Mouse (Mus musculus): ENCODE measurements around the gene Odf3l1.

The Odf3l1 gene

GRCm38 (mm10) chr9:56844644-56845043 is 19.8 kb downstream of the Odf3l1 start:
- DNase-seq (ENCODE audit: extremely low spot score, low spot score): no peak

- DNase-seq (ENCODE audit: extremely low spot score, low spot score): peak; percentile 68
Observed at GRCm38 (mm10) chr9:56843679-56844188, 20.7 kb downstream of the Odf3l1 start.

GRCm38 (mm10) chr9:56842303-56842719 is 22.2 kb downstream of the Odf3l1 start:
- DNase-seq (ENCODE audit: extremely low spot score, low spot score): peak; percentile 54

- DNase-seq (ENCODE audit: extremely low spot score, low spot score): no peak
Observed at GRCm38 (mm10) chr9:56841864-56842263, 22.6 kb downstream of the Odf3l1 start.

GRCm38 (mm10) chr9:56840721-56841120 is 23.8 kb downstream of the Odf3l1 start:
- no peak for DNase-seq (ENCODE audit: extremely low spot score, low spot score)

GRCm38 (mm10) chr9:56835152-56835551 is 29.3 kb downstream of the Odf3l1 start:
- DNase-seq (ENCODE audit: extremely low spot score, low spot score): no peak

- no peak for DNase-seq (ENCODE audit: extremely low spot score, low spot score)
Observed at GRCm38 (mm10) chr9:56832900-56833299, 31.6 kb downstream of the Odf3l1 start.

GRCm38 (mm10) chr9:56831904-56832303 is 32.6 kb downstream of the Odf3l1 start:
- no peak for DNase-seq (ENCODE audit: extremely low spot score, low spot score)

- DNase-seq (ENCODE audit: extremely low spot score, low spot score): no peak
Observed at GRCm38 (mm10) chr9:56830162-56830561, 34.3 kb downstream of the Odf3l1 start.

- DNase-seq (ENCODE audit: extremely low spot score, low spot score): no peak
Observed at GRCm38 (mm10) chr9:56828841-56829240, 35.6 kb downstream of the Odf3l1 start.

- DNase-seq (ENCODE audit: extremely low spot score, low spot score): no peak
Observed at GRCm38 (mm10) chr9:56828146-56828545, 36.3 kb downstream of the Odf3l1 start.

- DNase-seq (ENCODE audit: extremely low spot score, low spot score): peak; percentile 48
Observed at GRCm38 (mm10) chr9:56825476-56826213, 38.8 kb downstream of the Odf3l1 start.

- peak; percentile 39 for DNase-seq (ENCODE audit: extremely low spot score, low spot score)
Observed at GRCm38 (mm10) chr9:56824900-56825299, 39.6 kb downstream of the Odf3l1 start.

- DNase-seq (ENCODE audit: extremely low spot score, low spot score): no peak
Observed at GRCm38 (mm10) chr9:56810916-56811315, 53.6 kb downstream of the Odf3l1 start.

- DNase-seq (ENCODE audit: extremely low spot score, low spot score): no peak
Observed at GRCm38 (mm10) chr9:56807990-56808389, 56.5 kb downstream of the Odf3l1 start.

GRCm38 (mm10) chr9:56803146-56803545 is 61.3 kb downstream of the Odf3l1 start:
- no peak for DNase-seq (ENCODE audit: extremely low spot score, low spot score)
